Mouse (Mus musculus) lung, postnatal 4 days (tissue): ENCODE data around the gene Hdgfl2.

Experiments
- DNase-seq, 2 experiments: peaks; one replicate each; pipeline ENCODE4 v3.0.0; 2021

Hdgfl2 gene

DNA sequence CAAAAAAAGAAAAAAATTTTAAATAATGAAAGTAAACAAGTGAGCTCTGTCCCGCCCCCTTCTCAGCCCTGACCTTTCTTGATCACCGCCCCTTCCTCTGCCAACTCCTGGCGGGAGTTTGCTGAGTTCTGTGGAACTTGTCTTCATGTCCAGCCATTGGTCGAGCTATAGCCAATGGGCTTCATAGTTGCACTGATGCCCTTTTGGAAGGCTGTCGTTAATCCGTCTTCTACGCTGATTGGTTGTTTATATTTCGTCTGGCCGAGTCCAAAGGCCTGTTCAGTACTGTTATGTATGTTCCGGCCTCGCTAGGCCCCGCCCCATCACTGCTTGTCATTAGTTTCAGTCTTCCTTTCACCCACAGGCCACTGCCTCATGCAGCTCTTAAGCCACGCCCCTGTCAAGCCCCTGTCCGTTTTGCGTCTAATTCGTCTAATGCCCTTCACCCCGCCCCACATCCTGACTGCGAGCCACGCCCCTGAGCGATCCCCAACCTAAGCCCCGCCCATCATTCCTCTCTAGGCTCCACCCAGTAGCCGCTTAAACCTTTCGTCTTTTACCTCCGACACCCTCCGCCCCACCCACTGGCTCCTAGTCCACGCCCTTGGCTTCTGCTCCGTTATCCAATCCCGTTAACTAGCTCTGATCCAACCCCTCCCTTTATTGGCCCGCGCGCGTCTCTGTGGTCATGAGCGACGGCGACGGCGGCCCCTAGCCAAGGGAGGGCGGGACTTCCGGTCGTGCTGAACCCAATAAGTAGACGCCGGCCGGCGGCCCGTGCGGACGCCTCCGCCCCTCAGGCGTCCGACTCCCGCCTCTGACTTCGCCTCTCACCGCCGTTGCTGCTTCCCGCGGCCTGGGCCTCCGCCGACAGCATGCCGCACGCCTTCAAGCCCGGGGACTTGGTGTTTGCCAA is at the start of gene Hdgfl2:
Hdgfl2 (plus strand) TSS at position 755 of the 916 bp plus-strand sequence.
- DNase-seq = peak; percentile 100

DNA sequence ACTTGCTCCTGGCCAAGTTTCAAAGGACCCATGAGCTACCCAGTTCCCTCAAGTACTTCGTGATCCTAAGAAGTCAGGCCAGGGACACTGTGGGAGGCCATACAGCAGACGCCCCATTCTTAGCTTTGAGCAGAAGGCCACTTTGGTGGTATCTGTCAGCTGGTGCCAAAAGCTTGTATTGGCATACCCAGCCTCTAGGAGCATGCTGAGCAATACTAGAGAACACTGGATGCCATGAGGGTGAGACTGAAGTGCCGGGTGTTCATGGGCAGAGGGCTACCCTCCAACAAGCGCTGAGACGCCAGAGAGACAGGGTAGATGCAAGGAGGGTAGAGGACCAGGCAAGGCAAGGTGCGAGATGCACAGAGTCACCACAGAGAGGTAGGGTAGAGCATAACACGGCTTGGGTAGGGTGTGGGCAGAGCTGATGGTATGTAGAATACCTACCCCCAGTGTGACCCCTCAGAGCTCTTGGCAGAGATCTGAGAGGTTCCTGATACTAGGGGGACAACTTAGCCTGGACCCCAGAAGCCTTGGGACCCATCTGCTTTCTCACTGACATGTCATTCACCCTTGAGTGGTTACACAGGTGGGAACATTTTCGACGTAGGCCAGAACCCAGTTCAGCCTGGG is 49.1 kb upstream of the Hdgfl2 start:
- DNase-seq = no peak

DNA sequence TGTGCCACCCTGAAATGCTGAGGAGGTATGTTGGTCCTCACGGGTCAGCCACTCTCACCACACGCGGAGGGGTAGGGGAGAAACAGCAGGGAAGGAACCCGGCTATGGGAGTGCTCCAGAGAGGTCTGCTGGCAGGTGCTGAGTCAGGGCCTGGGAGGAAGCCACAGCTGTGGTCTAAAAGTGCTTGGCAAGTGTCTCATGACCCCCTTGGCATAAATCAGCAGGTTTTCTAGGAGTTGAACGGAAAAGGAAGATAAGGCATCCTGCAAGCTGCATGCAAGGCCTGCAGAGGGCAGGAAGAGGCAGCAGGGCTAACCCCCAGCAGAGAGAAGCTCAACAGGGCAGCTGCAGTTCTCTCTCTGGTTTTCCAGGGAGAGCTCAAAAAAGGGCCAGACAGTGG is 48.5 kb upstream of the Hdgfl2 start:
- peak; percentile 28 to 48 for DNase-seq

DNA sequence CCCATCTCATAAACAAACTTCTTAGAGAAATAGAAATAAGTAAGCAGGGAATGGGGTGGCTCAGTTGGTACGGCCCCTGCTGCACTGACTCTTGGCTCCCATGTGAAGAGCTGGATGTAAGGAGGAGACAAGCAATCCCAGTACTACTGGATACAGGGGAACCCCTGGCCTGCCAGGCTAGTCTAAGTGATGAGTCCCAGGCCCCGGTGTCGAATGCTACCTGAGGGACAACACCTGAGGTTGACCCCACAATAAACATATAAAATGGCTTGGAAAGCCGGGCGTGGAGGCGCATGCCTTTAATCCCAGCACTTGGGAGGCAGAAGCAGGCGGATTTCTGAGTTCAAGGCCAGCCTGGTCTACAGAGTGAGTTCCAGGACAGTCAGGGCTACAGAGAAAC is 48.0 kb upstream of the Hdgfl2 start:
- DNase-seq = peak in 1 of 2 experiments; percentile 21

DNA sequence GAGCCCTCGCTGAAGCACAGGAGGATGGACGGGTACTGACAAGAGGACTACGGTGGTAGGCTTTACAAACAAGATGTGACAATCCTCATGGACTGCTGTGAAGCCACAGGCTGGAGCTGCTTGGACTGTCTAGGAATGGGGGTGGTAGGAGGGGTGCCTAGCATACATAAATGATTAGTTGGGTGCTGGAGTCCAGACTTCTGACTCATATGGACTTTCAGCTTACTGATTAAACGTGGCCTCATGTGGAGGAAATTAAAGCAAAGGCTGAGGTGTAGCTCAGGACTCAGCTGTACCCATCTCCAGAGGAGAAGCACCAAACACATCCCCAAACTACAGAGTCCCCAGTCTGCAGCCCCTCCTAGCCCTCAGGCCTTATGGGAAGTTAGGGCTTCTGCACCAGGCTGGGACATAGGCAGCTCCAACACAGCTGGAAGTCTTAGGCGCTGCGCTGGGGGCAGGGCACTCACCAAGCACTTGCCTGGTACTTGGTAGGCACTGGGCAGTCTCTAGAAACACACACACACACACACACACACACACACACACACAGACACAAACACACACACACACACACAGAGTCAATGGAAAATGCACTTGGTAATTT is 47.2 kb upstream of the Hdgfl2 start:
- DNase-seq = peak in 1 of 2 experiments; percentile 30

DNA sequence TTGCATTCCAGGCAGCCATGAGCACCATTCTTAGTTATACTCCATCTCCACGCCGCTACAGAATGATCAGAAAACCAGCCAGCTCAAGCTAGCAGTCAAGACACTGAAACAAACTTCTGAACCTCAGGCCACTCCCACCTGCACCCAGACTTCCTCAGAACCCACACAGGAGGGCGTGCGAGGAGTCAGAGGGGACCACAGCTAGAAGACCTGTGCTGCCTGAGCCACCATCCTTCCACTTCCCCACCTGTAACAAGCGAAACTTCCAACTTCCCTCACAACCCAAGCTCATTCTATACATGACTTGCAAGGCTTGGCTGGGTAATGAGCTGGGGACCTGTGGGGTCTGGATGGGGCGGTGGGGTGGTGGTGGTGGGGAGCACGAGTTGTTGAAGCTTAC is 46.6 kb upstream of the Hdgfl2 start:
- peak in 1 of 2 experiments; percentile 29 for DNase-seq

DNA sequence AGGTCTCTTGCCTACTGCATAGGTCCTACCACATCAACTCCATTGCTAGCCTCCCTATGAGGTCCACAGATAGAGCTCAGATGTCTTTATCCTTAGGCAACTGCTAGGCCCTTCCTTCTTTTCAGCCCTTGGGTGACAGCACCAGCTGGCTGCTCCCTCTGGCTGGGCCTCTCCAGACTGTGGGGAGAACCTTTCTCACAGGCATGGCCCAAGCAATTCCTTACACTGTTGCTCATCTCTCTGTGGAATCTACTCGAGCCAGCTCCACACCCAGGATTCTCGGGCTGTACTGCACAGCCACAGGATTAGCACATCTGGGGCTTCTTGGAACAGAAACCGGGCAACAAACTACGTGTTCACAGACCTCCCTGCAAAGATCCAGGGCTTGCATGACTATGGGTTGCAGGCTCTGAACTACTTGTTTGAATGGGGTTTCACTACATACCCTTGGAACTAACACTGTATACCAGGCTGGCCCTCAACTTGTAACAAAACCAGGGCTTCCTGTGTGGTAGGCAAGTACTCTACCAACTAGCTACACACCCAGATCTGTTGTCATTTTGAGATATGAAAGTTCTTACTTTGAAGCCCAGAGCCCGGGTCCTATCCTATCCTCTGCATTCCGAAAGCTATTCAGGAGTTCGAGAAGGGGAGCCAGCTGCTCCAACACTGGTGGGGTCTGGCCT is 45.3 kb upstream of the Hdgfl2 start:
- peak in 1 of 2 experiments; percentile 24 for DNase-seq

DNA sequence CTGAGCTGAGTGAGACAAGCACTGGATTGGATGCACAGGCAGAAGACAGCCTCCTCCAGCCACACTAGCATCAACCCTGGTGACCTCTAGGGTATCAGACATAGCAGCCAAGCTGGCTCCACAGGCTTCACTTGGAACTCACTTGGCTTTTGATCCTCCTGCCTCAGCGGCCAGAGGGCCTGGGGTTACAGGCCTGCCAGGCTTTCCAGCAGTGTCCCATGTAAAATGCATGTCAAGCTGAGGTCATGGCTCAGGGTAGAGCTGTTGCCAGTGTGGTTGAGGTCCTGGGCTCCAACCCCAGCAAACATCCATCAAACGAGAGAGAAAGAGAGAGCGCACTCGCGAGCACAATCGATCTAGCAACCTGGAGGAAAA is 44.7 kb upstream of the Hdgfl2 start:
- DNase-seq = no peak

DNA sequence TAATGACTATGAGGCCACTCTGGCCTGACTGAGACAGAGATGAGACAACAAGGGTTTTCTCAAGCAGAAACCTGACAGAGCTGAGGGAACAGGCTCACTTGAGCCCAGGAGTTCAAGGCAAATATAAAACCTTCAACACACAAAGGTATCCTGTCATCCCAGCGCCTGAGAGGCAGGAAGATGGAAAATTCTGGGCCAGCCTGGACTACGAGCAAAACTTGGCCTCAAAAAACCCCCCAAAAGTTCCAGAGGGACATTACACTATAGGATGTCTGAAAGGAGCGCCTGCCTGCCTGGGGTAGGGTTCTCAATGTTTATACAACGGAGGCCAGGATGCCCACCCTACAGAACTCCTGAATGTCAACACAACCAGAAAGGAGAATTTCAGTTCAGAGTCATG is 44.2 kb upstream of the Hdgfl2 start:
- no peak for DNase-seq

DNA sequence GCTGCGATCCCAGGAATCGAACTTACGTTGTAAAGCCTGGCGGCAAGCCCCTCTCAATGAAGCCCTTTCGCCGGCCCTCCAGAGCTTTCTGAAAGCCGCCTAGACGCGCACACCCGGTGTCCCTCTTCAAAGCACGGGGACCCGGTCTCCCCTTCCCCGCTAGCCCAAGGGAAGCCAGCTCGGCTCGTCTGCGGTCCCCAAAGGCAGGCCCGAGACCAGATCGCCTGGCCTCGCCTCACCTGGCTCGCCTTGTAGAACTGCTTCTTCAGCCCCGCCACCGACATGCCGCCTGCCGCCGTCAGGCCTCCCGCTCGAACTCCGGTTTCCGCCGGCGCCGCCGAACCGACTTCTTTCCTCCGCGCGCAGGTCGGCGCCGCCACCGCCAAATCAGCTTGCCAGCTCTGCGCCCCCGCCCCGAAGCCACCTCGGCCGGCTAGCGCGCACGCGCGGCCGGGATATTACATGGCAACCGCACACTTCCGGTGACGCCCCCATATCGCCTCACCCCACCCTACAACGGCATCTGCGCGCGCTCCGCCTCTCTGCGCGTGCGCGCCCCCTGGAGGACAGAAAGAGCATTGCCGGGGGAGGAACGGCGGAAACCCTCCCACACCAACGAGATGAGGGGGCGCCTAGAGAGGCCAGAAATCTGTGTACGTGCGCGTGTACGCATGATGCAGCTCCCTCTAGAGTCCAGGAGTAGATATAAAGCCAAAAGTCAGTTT is 43.1 kb upstream of the Hdgfl2 start, which contains the start of gene Sh3gl1:
Sh3gl1 (minus strand) TSS at position 460 of the 725 bp plus-strand sequence.
- DNase-seq = peak; percentile 99 to 100

DNA sequence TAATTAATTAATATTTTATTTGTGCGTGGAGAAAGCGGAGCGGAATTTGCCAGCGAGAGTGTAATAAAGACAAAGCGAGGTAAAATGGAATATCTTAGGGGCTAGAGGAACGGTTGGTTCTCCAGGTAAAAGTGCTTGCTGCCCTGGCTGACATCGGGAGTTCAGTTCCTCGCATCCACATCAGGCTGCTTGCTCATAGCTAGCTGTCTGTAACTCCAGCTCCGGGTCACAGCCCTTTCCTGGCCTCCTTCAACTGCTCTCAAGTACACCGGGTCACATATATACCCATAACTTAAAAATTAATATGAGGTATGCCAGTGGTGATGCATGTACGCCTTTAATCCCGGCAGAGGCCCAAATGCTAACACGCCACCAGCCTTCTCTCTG is 42.5 kb upstream of the Hdgfl2 start:
- DNase-seq = no peak

DNA sequence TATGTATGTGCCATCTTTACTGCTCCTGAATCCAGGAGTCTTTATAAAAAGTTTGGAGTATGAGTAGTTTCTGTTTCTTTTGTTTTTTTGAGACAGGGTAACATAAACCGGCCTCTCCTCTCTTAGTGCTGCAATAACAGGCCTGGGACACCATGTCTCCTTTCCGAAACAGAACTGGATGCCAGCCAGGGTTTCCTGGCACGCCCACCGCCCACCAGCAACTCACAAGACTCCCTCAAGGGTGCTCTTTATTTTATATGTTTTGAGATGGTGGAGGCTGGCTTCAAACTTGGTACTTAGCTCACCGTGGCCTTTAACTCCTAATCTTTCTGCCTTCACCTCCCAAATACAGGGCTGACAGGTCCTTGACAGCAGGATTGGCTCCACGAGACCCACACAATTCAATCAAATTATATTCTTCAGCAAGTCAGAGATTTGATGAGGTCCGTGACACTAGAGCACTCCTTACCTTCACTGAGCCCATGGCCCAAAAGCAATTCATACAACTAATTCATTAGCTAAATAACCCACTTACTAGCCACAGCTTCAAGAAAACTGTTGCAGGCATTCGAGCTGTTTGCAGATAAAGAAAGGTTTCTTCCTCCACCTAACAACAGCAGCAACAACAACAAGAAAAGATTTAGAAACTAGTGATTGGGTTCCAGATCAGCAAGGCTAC is 40.7 kb upstream of the Hdgfl2 start:
- DNase-seq = no peak

DNA sequence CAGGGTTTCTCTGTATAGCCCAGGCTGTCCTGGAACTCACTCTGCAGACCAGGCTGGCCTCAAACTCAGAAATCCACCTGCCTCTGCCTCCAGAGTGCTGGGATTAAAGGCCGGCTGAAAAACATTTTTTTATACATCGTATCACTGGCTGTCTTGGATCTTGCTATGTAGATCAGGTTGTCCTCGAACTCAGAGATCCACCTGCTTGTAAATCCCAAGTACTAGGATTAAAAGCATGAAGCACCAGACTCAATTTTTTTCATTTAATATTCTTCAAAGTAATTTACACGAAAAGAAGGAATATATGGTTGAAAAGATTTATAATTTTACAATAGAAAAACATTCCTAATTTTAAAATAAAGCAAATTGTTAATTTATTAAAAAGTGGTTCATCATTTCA is 40.1 kb upstream of the Hdgfl2 start:
- DNase-seq = no peak

DNA sequence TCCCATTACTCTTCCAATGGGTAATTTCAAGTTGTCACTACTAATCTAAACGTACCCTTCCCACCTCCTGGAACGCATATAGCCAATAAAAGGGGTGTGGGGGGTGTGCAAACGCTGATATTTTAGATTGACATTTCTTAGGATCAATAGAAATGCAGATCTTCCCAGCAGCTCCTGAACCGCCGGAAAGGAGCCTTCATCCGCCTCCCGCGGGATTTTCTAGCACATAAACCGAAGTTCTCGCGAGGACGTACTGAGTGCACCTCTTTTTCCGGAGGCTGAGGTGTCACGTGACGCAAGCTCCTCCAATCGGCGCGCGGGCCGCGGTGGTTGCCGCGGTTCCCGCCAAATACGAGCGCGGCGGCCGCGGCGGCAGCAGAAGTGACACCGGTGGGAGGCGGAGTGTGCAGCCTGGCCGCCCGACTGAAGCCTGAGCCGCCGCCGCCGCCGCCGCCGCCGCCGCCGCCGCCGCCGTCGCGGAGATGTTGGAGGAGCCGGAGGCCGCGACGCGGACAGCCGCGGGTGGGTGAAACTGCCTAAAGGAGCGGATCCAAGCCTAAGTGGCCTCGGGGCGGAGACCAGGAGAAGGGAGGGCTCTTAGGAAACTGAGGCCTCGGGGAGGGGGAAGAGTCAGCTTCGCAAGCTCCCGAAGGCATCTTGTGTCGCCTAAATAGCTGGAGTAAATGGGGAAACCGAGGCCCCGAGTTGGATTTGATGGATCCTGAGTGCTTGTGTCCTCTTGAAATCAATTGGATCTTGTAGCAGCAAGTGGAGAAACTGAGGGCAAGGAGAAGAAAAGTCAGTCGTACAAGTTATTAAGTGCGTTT is 39.2 kb upstream of the Hdgfl2 start, which contains the start of gene Chaf1a:
Chaf1a (plus strand) TSS at position 410 of the 827 bp plus-strand sequence.
- DNase-seq = peak; percentile 98

DNA sequence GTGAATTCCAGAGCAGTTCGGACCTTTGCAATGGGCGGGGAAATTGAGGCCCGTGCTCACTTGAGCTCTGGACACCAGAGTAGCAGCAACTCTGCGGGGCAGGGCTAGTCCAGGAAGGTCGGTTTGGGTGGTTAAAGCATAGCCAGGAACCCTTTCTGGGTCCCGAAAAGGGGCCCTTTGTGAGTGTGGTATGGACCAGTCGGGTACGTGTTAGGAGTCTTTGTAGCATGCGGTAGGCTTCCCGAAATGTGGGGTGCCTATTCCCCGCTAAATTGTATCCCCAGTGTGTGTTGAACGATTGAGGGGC is 38.6 kb upstream of the Hdgfl2 start:
- DNase-seq = no peak

DNA sequence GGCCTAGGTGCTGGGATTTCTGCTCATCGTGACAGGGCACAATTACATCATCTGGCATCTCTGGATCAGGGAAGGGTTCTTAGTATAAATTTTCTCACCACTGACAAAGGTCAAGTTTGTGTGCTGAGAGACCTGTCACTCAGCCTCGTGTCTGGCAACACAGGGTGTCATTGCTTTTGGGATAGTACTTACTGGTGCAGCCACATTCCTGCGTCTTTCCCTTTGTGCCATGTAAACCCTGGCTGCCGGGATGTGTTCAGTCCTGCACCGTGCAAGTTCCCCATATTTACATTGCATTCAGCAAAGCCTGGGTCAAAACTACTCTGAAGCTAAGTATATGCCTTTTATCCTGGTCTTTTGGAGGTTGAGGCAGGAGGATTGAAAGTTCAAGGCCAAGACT is 28.1 kb upstream of the Hdgfl2 start:
- DNase-seq = no peak

DNA sequence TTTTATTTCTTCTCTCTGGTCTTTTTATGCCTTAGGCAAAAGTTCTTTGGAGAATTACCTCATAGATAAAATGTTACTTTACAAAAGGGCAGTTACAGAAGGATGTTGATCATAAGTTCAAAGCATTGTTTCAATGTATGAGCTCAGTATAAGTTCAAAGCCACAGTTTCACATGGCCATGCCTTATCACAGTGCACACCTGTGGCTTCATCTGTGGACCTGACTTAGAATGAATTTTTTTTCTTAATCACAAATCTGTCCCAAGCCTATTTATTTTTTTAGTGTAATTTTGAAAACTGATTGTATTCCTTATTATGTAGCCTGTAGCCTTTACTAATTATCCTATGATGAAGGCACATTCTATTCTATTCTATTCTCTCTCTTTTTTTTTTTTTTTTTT is 24.5 kb upstream of the Hdgfl2 start:
- DNase-seq = no peak

DNA sequence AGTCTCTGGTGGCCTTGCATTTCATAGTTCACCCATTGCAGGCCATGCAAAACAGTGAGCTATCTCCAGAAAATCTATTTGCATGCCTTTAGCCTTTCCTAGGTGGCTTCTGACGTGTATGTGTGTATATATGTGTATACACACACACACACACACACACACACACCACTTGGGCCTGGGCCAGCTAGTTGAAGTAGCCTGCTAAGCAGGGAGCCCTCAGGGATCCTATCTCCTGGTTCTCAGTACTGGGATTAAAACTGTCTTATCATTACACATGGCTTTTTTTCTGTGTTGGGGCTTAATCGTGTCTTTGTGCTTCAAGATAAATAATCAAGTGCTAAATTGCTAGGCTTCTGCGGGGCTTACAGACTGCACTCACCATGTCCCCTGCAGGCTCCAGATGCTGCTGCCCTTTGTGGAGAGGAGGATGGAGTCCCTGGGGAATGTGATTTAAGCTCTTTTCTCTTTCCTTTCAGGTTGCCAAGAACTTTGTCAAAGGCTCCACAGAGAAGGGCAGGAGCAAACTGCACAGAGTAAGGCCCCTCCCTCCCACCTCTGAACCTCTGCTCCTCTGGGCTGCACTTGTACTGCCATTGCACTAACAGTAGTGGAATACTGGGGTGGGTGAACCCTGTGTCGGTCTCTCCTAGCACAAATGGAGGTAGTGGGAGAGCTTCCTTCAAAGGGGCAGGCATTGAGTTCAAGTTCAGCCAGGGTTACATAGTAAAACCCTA is 23.3 kb upstream of the Hdgfl2 start:
- no peak for DNase-seq

DNA sequence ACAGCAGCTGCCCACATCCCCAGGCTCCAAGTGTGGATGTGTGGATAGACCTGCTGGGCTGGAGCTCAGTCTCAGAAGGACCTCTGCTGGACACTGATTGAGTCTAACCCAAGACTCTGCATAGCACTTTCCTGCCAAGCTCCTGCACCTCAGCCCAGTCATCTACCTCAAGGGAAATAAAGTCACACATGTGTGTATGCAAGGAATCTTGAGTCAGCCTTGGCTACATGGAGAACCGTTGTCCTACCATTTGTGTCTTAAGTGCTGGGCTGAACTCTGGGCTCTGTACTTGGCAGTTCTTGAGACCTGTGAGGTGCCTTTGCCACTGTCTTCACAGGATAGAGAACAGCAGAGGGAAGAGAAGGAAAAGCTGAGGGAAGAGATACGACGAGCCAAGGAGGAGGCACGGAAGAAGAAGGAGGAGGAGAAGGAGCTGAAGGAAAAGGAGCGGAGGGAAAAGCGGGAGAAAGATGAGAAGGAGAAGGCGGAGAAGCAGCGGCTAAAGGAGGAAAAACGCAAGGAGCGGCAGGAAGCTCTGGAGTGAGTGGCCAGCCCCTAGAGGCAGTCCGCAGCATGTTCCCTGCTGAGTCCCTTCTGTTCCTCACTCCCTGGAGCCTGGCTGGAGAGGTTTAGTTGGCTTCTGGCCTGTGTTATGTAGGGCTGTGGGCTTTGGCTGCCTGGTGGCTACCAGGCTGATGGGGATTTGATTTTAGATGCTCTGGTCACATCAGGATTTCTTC is 21.9 kb upstream of the Hdgfl2 start:
- DNase-seq = no peak

DNA sequence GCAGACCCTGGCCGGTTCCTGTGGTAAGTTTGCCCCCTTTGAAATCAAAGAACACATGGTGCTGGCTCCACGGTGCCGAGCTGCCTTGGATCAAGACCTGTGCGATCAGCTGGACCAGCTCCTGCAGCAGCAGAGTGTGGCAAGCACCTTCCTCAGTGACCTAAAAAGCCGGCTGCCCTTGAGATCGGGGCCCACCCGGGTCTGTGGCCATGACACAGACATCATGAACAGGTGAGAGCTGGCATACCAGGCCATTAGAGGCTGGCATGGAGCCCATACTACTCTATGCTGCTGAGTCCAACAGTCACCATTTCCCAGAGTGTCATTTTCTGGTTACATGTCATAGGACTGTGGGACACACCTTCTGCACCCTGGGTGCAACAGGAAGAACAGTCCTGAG is 17.4 kb upstream of the Hdgfl2 start:
- no peak for DNase-seq
